Mouse (Mus musculus): ENCODE data around the gene Tmem198.

The Tmem198 gene

DNA sequence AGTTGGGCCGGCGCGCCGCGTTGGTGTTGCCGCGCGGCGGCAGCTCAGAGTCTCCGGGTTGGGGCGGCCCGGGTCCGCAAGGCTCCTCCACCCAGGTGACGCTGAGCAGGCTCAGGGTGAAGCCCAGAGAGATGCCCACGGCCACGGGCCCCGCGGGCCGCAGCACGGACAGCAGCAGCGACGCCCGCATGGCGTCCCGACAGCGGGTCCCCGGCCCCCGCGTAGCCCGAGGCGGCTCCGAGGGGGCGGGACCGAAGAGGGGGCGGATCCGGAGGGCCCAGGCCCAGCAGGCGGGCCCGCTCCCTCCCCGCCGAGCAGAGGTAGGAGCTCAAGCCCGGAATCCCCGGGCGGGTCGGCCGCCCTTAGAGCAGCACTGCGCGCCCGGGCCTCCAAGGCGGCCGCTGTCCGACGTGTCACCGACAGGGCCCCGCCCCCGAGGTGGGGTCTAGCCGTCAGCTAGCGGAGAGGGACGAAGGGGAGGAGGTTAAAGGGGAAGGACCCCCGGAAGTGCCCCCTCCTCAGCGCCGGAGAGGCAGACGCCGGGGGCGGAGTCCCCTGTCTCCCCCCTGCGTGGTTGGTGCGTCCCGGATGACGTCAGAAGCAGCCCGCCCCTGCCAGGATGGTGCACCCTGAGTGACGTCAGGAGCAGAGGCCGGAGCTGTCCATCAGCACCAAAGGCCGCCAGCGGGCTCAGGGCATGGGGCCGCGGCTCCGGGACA is at the start of gene Tmem198, which contains the start of gene Chpf:
TSS of gene Tmem198 (plus strand) at position 617 of the 719 bp plus-strand sequence.
TSS of gene Chpf (minus strand) at position 392 of the 719 bp plus-strand sequence.
- DNase-seq (ENCODE audit: low read depth): peak; percentile 96

DNA sequence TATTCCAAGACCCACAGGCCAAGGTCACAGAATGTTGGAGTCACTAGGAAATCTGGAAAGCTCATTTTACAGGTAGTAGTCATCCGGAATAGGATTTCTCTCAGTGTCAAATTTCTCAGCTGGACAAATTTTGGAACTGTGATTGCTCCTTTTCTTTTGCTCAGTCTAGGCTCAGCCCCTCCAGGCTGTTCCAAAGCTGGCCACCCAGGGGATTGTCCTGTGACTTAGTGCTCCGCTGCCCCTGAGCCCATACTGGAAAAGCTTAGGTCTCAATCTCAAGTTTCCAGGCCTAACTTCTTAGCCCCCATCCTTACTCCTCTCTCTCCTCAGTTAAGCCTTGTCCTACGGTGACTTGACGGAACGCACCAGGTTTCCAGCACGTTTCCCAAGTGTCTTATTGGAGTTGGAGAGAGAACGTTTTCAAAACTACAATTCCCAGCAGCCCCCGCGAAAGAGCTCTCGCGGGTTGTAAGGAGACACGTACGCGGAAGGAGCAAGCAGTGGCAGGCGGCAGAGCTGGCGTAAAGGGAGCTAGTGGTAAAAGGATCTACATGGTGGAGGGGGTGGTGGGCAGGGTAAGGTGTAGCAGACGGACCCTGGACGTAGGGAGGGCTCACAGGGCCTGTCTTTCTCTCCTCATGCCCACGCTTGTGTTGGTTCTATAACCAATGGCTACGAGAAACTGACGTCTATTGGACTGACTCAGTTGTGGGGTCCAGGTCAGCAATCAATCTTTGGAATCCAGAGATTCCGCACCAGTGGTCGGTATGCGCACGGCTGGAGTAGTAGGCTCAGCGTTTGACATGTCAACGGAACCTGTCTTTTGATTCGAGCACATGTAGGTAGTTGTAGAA is 43.6 kb upstream of the Tmem198 start, which contains the start of gene Gmppa:
TSS of gene Gmppa (plus strand) at position 456 of the 854 bp plus-strand sequence.
- peak; percentile 85 for DNase-seq (ENCODE audit: low read depth)

DNA sequence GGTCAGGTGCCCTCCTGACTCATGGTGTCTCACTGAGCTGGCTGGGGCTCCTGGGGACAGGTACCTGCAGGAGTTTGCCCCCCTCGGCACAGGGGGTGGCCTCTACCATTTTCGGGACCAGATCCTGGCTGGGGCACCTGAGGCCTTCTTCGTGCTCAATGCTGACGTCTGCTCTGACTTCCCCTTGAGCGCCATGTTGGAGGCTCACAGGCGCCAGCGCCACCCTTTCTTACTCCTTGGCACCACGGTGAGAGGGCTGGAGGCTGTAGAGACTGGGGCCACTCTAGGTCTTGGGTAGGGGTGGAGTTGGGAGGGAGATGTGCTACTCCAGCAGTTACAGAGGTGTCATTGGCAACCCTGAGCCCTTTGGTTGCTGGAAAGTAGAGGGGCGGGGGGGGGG is 40.5 kb upstream of the Tmem198 start:
- DNase-seq (ENCODE audit: low read depth): no peak

GRCm38 (mm10) chr1:75440661-75441060 is 38.7 kb upstream of the Tmem198 start:
- no peak for DNase-seq (ENCODE audit: low read depth)

- DNase-seq (ENCODE audit: low read depth): no peak
These were observed 37.8 kb upstream of the Tmem198 start for GRCm38 (mm10) chr1:75441471-75441996.

- DNase-seq (ENCODE audit: low read depth): no peak
These were observed 37.2 kb upstream of the Tmem198 start for GRCm38 (mm10) chr1:75442171-75442570.

DNA sequence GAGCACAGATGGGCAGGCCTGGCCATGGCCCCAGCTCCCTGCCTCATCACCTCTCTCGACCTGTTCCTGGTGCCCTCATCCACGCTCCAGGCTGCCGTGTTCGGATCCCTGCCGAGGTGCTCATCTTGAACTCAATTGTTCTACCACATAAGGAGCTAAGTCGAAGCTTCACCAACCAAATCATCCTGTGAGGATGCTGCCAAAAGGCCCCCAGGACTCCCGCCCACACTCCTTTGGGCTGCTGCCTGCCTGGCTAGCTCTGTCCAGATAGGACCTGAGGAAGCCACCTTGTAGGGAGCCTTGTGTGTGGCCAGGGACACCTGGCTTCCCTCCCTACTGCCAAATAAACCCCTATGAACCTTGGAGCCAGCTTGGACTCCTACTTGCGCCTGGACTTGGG is 36.5 kb upstream of the Tmem198 start:
- DNase-seq (ENCODE audit: low read depth): no peak

DNA sequence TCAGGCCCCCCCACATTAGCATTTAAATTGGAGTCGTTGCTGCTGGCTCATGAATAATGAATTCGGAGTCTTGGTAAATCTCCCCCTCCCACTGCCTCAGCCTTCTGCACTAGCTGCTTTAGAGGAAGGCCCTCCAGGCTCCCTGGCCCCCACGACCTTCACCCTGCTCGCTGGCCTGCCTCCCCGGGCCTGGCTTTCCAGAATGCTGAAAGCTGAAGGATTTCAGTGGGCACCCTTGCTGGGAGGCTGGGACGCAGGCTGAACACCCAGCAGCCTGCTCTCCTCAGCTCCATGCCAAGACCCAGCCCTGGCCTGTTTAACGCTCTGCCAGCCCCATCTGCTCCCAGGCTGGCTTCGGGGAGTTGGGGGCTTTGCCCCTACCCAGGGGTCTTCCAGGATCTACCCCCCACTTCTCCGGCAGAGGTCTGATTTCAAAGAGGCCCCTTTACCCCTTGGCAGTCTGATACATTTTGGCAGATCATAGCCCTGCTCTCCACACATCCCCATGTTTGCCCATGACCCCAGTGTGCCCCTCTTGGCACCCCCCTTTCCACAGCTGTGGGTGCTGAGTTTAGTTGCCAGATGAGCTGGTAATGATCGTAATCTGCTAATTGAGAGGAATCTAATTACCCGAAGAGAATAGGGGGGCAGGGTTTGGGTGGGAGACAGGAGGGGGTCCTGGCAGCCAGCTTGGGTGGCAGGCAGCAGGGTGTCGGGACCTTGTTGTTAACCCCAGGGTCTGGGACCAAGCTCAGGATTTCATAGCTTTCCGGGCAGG is 35.9 kb upstream of the Tmem198 start:
- DNase-seq (ENCODE audit: low read depth): no peak

DNA sequence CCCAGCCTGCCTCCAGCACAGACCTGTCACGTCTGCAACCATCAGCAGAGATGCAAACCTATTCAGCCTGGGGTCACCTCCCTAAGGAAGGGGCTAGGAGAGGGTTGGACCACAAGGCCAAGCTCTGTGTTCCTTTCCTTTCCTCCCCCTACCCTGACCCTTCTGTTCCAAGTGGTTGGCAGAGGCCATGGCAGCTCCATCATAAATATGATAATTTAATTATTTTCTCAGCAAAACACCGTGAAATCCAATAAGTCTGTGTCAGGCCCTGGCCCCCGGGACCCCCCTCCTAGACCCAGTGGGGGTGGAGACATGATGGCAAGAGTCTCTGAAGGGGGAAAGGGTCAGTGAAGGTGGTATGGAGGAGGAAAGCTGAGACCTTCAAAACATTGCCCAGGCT is 35.1 kb upstream of the Tmem198 start:
- no peak for DNase-seq (ENCODE audit: low read depth)

DNA sequence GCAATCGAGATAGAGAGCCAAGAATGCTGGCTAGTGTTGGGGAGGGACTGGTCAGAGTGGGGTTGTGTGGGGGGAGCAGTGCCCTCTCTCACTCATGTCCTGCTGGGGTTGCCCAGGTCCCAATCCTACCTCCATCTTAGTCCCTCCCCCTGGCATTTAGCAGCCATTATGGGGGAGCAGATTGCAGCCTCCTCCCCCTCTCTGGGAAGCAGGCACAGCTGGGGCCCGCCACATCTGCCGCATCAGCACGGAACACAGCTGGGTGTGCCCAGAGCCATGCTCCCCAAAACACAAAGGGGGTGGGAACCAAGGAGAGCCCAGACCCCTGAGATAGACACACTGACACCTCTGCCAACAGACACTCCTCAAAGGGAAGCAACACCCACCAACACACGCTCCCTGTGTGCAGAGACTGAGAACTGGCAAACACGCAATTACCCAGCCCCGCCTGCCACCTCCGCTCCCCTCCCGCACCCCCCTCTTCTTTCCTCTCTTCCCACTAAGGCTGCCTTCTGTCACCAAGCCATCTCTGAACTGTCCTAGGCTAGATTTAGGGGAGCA is 34.1 kb upstream of the Tmem198 start:
- no peak for DNase-seq (ENCODE audit: low read depth)

GRCm38 (mm10) chr1:75445751-75446611 is 33.4 kb upstream of the Tmem198 start:
- peak; percentile 79 for DNase-seq (ENCODE audit: low read depth)

DNA sequence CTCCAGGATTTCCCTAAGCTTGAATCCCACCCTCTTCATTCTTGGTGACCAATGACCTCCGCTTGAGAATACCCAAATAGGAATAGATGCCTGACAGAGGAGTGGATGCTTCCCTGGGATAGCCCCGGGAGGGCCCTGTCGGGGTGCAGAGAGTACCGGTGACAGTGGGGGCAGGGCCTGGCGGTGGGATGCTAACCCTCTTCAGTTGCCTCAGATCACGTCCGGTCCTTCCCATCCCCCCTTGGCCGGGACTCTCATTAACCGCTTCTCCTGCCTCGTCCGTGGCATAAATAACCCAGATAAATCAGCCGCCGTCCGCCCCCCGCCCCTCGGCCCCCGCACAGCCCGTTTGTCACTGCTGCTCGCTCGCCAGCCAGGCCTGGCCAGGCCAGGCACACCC is 32.7 kb upstream of the Tmem198 start:
- no peak for DNase-seq (ENCODE audit: low read depth)

GRCm38 (mm10) chr1:75447265-75448051 is 31.9 kb upstream of the Tmem198 start:
- DNase-seq (ENCODE audit: low read depth): no peak

DNA sequence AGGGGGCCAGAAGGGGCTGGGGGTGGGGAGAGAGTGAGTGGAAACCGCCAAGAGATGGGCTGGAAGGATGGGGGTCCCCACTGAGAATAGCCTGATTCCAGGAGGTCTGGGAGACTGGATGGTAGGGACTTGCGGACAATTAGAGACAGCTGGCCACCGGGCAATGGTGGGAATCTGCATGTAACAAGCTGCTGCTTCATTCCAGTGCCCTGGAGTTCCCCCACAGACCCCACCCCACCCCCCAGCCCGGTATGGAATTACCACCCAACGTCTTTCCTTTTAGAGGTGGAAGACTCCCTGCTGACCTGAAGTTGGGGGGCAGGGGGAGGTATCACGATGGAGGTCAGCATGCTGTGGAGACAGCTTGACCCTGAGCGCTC is 31.3 kb upstream of the Tmem198 start:
- DNase-seq (ENCODE audit: low read depth): no peak

DNA sequence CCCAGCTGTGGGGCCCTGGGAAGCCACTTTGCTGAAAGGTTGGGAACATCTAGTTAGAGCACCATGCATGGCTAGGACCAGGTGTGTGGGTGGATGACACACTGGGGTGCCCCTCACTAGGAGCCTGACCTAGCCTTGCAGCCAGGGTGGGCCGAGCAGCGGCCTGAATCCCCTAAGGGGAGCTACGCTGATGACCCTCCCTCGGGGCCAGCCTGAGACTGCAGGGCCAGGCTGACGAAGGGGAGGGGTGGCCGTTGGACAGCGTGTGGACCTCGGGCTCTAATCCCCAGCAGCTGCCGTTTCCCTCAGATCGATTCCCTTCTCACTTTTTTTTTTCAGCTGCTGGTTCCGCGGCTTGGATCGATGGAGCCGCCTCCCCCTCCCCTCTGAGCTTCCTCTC is 30.4 kb upstream of the Tmem198 start:
- no peak for DNase-seq (ENCODE audit: low read depth)

DNA sequence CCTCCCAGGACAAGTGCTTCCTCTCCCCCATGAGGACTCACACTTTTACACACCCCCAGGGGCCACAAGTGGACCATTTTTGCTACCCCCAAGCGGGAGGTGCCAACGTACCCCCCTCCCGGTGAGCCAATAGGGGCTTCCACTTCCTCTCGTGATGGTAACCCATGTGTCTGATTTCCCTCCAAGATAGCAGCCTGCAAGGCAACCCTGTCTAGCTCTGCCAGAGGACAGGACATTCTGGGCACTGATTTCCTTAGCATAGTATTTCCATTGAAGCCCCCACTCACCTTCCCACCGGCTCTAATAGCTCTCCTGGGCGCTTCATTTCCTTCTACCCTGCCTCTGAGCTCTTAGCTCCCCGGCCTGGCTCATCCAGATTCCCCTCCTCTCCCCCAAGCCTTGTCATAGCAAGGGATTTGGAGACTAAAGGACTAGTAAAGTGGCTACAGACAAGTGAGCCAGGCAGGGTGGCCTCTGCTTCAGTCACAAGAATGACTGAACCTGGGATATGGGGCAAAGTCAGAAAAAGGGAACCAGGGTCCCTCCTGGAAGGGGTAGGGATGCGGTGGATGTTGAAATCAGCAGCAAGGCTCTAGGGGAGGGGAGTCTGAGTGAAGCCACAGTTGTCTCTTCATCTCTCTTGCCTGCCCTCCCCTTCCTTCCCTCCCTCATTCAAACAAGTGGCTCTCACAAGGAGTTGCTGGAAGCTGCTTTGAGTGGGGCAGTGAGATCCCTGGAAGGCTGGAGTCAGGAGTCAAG is 29.8 kb upstream of the Tmem198 start:
- DNase-seq (ENCODE audit: low read depth): no peak

GRCm38 (mm10) chr1:75450314-75451005 is 28.9 kb upstream of the Tmem198 start, which contains the start of gene Asic4:
Gene Asic4 (plus strand): TSS chr1:75450436.
- DNase-seq (ENCODE audit: low read depth): no peak

DNA sequence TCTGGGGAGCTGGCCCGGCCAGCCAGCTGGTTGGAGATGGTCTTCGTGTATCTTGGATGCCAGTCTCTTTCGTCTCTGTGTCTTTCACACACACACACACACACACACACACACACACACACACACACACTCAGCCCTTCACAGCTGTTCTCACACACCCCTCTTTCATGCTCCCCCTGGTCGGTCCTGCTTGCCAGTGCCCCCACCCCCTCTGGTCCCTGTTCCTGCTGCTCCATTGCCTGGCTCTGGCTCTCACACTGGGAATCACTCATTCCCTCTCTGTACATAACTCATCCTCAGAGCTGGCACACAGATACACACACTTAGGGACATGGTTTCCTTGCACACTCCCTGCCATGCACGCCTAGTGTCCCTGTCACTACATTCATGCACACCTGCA is 27.4 kb upstream of the Tmem198 start:
- no peak for DNase-seq (ENCODE audit: low read depth)

- DNase-seq (ENCODE audit: low read depth): no peak
These were observed 23.9 kb upstream of the Tmem198 start for GRCm38 (mm10) chr1:75455433-75455832.

Data from induced T-regulatory cell, adult 2 months (primary cell).